Mouse (Mus musculus) mammary gland, adult 2 months (tissue): Measurements from ENCODE around the gene Hdc. TPM values are rescaled to one million over a fixed set of nuclear protein-coding genes. Genes with fewer than 3 reads are reported as not detected.

ENCODE experiments used
- polyA plus RNA-seq: library from polyadenylated mRNA; depleted of rRNA; stranded (reverse); fragments of >200 nt; gene quantifications from 2 replicates; pipeline ENCODE4 v1.2.3, GENCODE M21; 2012; ENCODE audit warnings: low replicate concordance; rRNA removed

Hdc gene
- 2.5 and 4.0 TPM in 2 replicates for polyA plus RNA-seq

GRCm38 (mm10) chr2:126619249-126619704 lies at the start of gene Hdc:
Gene Hdc, minus strand, starts transcription at chr2:126619299.

GRCm38 (mm10) chr2:126552357-126553290 lies 66.5 kb downstream of the Hdc start, which contains the start of gene Slc27a2:
Gene Slc27a2, plus strand, starts transcription at chr2:126552407.

Other genes with a start within 250 kb of the Hdc start
- 1.4 and 3.1 TPM in 2 replicates for gene Atp8b4, start 118.6 kb downstream of the Hdc start, polyA plus RNA-seq
- gene Slc27a2, start 66.9 kb downstream of the Hdc start, polyA plus RNA-seq: 6.2 and 6.5 TPM in 2 replicates
- gene Gabpb1, start 57.0 kb upstream of the Hdc start, polyA plus RNA-seq: 7.8 and 12.0 TPM in 2 replicates
- gene Usp8, start 88.0 kb upstream of the Hdc start, polyA plus RNA-seq: 12.0 and 19.9 TPM in 2 replicates
- 1.4 and 1.7 TPM in 2 replicates for gene Usp50, start 164.2 kb upstream of the Hdc start, polyA plus RNA-seq